Mouse (Mus musculus): Measurements from ENCODE around the gene Rpl22l1. TPM values are rescaled to one million over a fixed set of nuclear protein-coding genes. Genes with fewer than 3 reads are reported as not detected.
"Not testable (repeated sequence)": the region's sequence is repeated elsewhere in the genome, so short reads cannot be mapped to it uniquely, and the experiment has no call there.

Gene Rpl22l1
- total RNA-seq, 2 experiments from 2014 or later: 283 to 296 TPM

GRCm38 (mm10) chr3:28829454-28829853 is 24.2 kb downstream of the Rpl22l1 start:
- DNase-seq (ENCODE audit: low spot score in 2 of 2): no peak

GRCm38 (mm10) chr3:28836796-28837371 is 31.6 kb downstream of the Rpl22l1 start:
- no peak for DNase-seq (ENCODE audit: low spot score in 2 of 2)

- DNase-seq (ENCODE audit: low spot score in 2 of 2): no peak
Observed at GRCm38 (mm10) chr3:28841886-28842649, 36.8 kb downstream of the Rpl22l1 start.

GRCm38 (mm10) chr3:28843231-28843630 is 38.0 kb downstream of the Rpl22l1 start:
- DNase-seq (ENCODE audit: low spot score in 2 of 2): no peak

GRCm38 (mm10) chr3:28847115-28847514 is 41.9 kb downstream of the Rpl22l1 start:
- no peak for DNase-seq (ENCODE audit: low spot score in 2 of 2)

GRCm38 (mm10) chr3:28852174-28852573 is 46.9 kb downstream of the Rpl22l1 start:
- not testable (repeated sequence) for DNase-seq (ENCODE audit: low spot score in 2 of 2)

Other genes starting within 250 kb of the Rpl22l1 start
- 10 to 100 TPM; 11.2 to 22.3 TPM for gene Slc2a2, start 107.5 kb upstream of the Rpl22l1 start, total RNA-seq (2021)
- gene Eif5a2, start 24.2 kb upstream of the Rpl22l1 start, total RNA-seq (2021): 1 to 10 TPM; 4.6 to 5.9 TPM
- under 1 TPM in 1 of 2 experiments, not detected in 1; 0.14 TPM for gene Gm1527, start 87.2 kb downstream of the Rpl22l1 start, total RNA-seq (2021)